Mouse (Mus musculus): Measurements from ENCODE around the gene Rapgef2. TPM values are rescaled to one million over a fixed set of nuclear protein-coding genes. Genes with fewer than 3 reads are reported as not detected.

Rapgef2 gene
- polyA plus RNA-seq, 1 experiment from 2014 or later = 14.6 TPM

- WGBS = 86% methylated on average over 8 of the region's 8 CpGs
- no peak for ATAC-seq (ENCODE audit: low read depth)
- Histone ChIP-seq H3K4me3 (ENCODE audit: low read depth, low read length) (no peak overlapping the region), H3K9ac (replicated peaks; ENCODE audit: low read depth, low read length) (no peak overlapping the region), H3K36me3 (ENCODE audit: control insufficient read depth, insufficient read depth, low read length) (no peaks in the 10 kb centered on the region), H3K4me1 (ENCODE audit: control insufficient read depth, insufficient read depth, low read length) (0 out of 2 replicates have a peak, but pooled peaks cover 11% of the 10 kb centered on the region), H3K27me3 (ENCODE audit: control insufficient read depth, insufficient read depth, low read length) (no peaks in the 10 kb centered on the region), H3K27ac (ENCODE audit: low read depth, low read length) (no peak overlapping the region), H3K4me2 (ENCODE audit: low read depth, low read length) (no peak overlapping the region), H3K9me3 (ENCODE audit: control insufficient read depth, low read length) (no peaks in the 10 kb centered on the region)
Measured at GRCm38 (mm10) chr3:79269872-79270271, 16.4 kb downstream of the Rapgef2 start.

- Histone ChIP-seq H3K27ac (ENCODE audit: low read depth, low read length) (no peak overlapping the region), H3K4me1 (ENCODE audit: control insufficient read depth, insufficient read depth, low read length) (0 out of 2 replicates have a peak, but pooled peaks cover 11% of the 10 kb centered on the region), H3K27me3 (ENCODE audit: control insufficient read depth, insufficient read depth, low read length) (no peaks in the 10 kb centered on the region), H3K9me3 (ENCODE audit: control insufficient read depth, low read length) (no peaks in the 10 kb centered on the region), H3K4me2 (ENCODE audit: low read depth, low read length) (no peak overlapping the region), H3K4me3 (ENCODE audit: low read depth, low read length) (no peak overlapping the region), H3K9ac (replicated peaks; ENCODE audit: low read depth, low read length) (no peak overlapping the region), H3K36me3 (ENCODE audit: control insufficient read depth, insufficient read depth, low read length) (no peaks in the 10 kb centered on the region)
- 87% methylated on average over 6 of the region's 6 CpGs for WGBS
- ATAC-seq (ENCODE audit: low read depth) = no peak
Measured at GRCm38 (mm10) chr3:79266976-79267375, 19.3 kb downstream of the Rapgef2 start.

- 92% methylated on average over 6 of the region's 6 CpGs for WGBS
- H3K9ac ChIP-seq (replicated peaks; ENCODE audit: low read depth, low read length) = no peak overlapping the region
Measured at GRCm38 (mm10) chr3:79261816-79262316, 24.5 kb downstream of the Rapgef2 start.

GRCm38 (mm10) chr3:79254023-79254422 lies 32.3 kb downstream of the Rapgef2 start:
- Histone ChIP-seq H3K27ac (ENCODE audit: low read depth, low read length) (no peak overlapping the region), H3K27me3 (ENCODE audit: control insufficient read depth, insufficient read depth, low read length) (no peaks in the 10 kb centered on the region), H3K9ac (replicated peaks; ENCODE audit: low read depth, low read length) (no peak overlapping the region), H3K9me3 (ENCODE audit: control insufficient read depth, low read length) (no peaks in the 10 kb centered on the region), H3K4me2 (ENCODE audit: low read depth, low read length) (no peak overlapping the region), H3K36me3 (ENCODE audit: control insufficient read depth, insufficient read depth, low read length) (no peaks in the 10 kb centered on the region), H3K4me3 (ENCODE audit: low read depth, low read length) (no peak overlapping the region), H3K4me1 (ENCODE audit: control insufficient read depth, insufficient read depth, low read length) (no peaks in the 10 kb centered on the region)
- 89% methylated on average over 3 of the region's 3 CpGs for WGBS
- no peak for ATAC-seq (ENCODE audit: low read depth)

More at GRCm38 (mm10) chr3:79261816-79262316, 24.5 kb downstream of the Rapgef2 start:
- no peak overlapping the region for H3K27ac ChIP-seq (ENCODE audit: low read depth, low read length)
- H3K4me3 ChIP-seq (ENCODE audit: low read depth, low read length) = no peak overlapping the region
- no peaks in the 10 kb centered on the region for H3K9me3 ChIP-seq (ENCODE audit: control insufficient read depth, low read length)
- no peak for ATAC-seq (ENCODE audit: low read depth)
- no peaks in the 10 kb centered on the region for H3K4me1 ChIP-seq (ENCODE audit: control insufficient read depth, insufficient read depth, low read length)
- no peaks in the 10 kb centered on the region for H3K27me3 ChIP-seq (ENCODE audit: control insufficient read depth, insufficient read depth, low read length)
- H3K4me2 ChIP-seq (ENCODE audit: low read depth, low read length) = no peak overlapping the region
- H3K36me3 ChIP-seq (ENCODE audit: control insufficient read depth, insufficient read depth, low read length) = no peaks in the 10 kb centered on the region

GRCm38 (mm10) chr3:79253416-79253815 lies 32.9 kb downstream of the Rapgef2 start:
- Histone ChIP-seq H3K4me1 (ENCODE audit: control insufficient read depth, insufficient read depth, low read length) (no peaks in the 10 kb centered on the region), H3K4me2 (ENCODE audit: low read depth, low read length) (no peak overlapping the region), H3K27ac (ENCODE audit: low read depth, low read length) (no peak overlapping the region), H3K9me3 (ENCODE audit: control insufficient read depth, low read length) (no peaks in the 10 kb centered on the region), H3K36me3 (ENCODE audit: control insufficient read depth, insufficient read depth, low read length) (no peaks in the 10 kb centered on the region), H3K27me3 (ENCODE audit: control insufficient read depth, insufficient read depth, low read length) (no peaks in the 10 kb centered on the region), H3K4me3 (ENCODE audit: low read depth, low read length) (no peak overlapping the region), H3K9ac (replicated peaks; ENCODE audit: low read depth, low read length) (no peak overlapping the region)
- 81% methylated on average over 9 of the region's 9 CpGs for WGBS
- ATAC-seq (ENCODE audit: low read depth) = no peak; the same call in 1 of the 2 replicates

GRCm38 (mm10) chr3:79252921-79253394 lies 33.4 kb downstream of the Rapgef2 start:
- no peak for ATAC-seq (ENCODE audit: low read depth)
- 52% methylated on average over 5 of the region's 5 CpGs for WGBS

GRCm38 (mm10) chr3:79249955-79250354 lies 36.4 kb downstream of the Rapgef2 start:
- 74% methylated on average over 1 of the region's 1 CpGs for WGBS
- Histone ChIP-seq H3K9ac (replicated peaks; ENCODE audit: low read depth, low read length) (no peak overlapping the region), H3K4me3 (ENCODE audit: low read depth, low read length) (no peak overlapping the region), H3K36me3 (ENCODE audit: control insufficient read depth, insufficient read depth, low read length) (no peaks in the 10 kb centered on the region), H3K4me2 (ENCODE audit: low read depth, low read length) (no peak overlapping the region), H3K4me1 (ENCODE audit: control insufficient read depth, insufficient read depth, low read length) (peaks cover 2% of the 10 kb centered on the region; the same call in 1 of the 2 replicates), H3K27ac (ENCODE audit: low read depth, low read length) (no peak overlapping the region), H3K27me3 (ENCODE audit: control insufficient read depth, insufficient read depth, low read length) (no peaks in the 10 kb centered on the region), H3K9me3 (ENCODE audit: control insufficient read depth, low read length) (no peaks in the 10 kb centered on the region)
- no peak for ATAC-seq (ENCODE audit: low read depth)

More at GRCm38 (mm10) chr3:79252921-79253394, 33.4 kb downstream of the Rapgef2 start:
- no peak overlapping the region for H3K9ac ChIP-seq (replicated peaks; ENCODE audit: low read depth, low read length)
- no peaks in the 10 kb centered on the region for H3K4me1 ChIP-seq (ENCODE audit: control insufficient read depth, insufficient read depth, low read length)
- no peak overlapping the region for H3K27ac ChIP-seq (ENCODE audit: low read depth, low read length)
- no peak overlapping the region for H3K4me3 ChIP-seq (ENCODE audit: low read depth, low read length)
- no peaks in the 10 kb centered on the region for H3K27me3 ChIP-seq (ENCODE audit: control insufficient read depth, insufficient read depth, low read length)
- no peaks in the 10 kb centered on the region for H3K36me3 ChIP-seq (ENCODE audit: control insufficient read depth, insufficient read depth, low read length)
- H3K4me2 ChIP-seq (ENCODE audit: low read depth, low read length) = no peak overlapping the region
- no peaks in the 10 kb centered on the region for H3K9me3 ChIP-seq (ENCODE audit: control insufficient read depth, low read length)

GRCm38 (mm10) chr3:79248659-79249235 lies 37.6 kb downstream of the Rapgef2 start:
- no peak for ATAC-seq (ENCODE audit: low read depth)
- WGBS = 91% methylated on average over 5 of the region's 5 CpGs
- H3K9me3 ChIP-seq (ENCODE audit: control insufficient read depth, low read length) = no peaks in the 10 kb centered on the region

GRCm38 (mm10) chr3:79248208-79248607 lies 38.1 kb downstream of the Rapgef2 start:
- Histone ChIP-seq H3K4me1 (ENCODE audit: control insufficient read depth, insufficient read depth, low read length) (peaks cover 2% of the 10 kb centered on the region; the same call in 1 of the 2 replicates), H3K27ac (ENCODE audit: low read depth, low read length) (no peak overlapping the region), H3K9me3 (ENCODE audit: control insufficient read depth, low read length) (no peaks in the 10 kb centered on the region), H3K36me3 (ENCODE audit: control insufficient read depth, insufficient read depth, low read length) (no peaks in the 10 kb centered on the region), H3K4me3 (ENCODE audit: low read depth, low read length) (no peak overlapping the region), H3K9ac (replicated peaks; ENCODE audit: low read depth, low read length) (no peak overlapping the region), H3K27me3 (ENCODE audit: control insufficient read depth, insufficient read depth, low read length) (no peaks in the 10 kb centered on the region), H3K4me2 (ENCODE audit: low read depth, low read length) (no peak overlapping the region)
- WGBS = 89% methylated on average over 11 of the region's 11 CpGs
- no peak for ATAC-seq (ENCODE audit: low read depth)

More at GRCm38 (mm10) chr3:79248659-79249235, 37.6 kb downstream of the Rapgef2 start:
- Histone ChIP-seq H3K36me3 (ENCODE audit: control insufficient read depth, insufficient read depth, low read length) (no peaks in the 10 kb centered on the region), H3K4me3 (ENCODE audit: low read depth, low read length) (no peak overlapping the region), H3K9ac (replicated peaks; ENCODE audit: low read depth, low read length) (no peak overlapping the region), H3K4me1 (ENCODE audit: control insufficient read depth, insufficient read depth, low read length) (peaks cover 2% of the 10 kb centered on the region; the same call in 1 of the 2 replicates), H3K27me3 (ENCODE audit: control insufficient read depth, insufficient read depth, low read length) (no peaks in the 10 kb centered on the region), H3K4me2 (ENCODE audit: low read depth, low read length) (no peak overlapping the region), H3K27ac (ENCODE audit: low read depth, low read length) (no peak overlapping the region)

Data from neural tube, embryonic 14.5 days (tissue).